Mouse (Mus musculus): ENCODE data around the gene Eef1akmt1. TPM values are rescaled to one million over a fixed set of nuclear protein-coding genes. Genes with fewer than 3 reads are reported as not detected.

The Eef1akmt1 gene
- 80.6 and 84.4 TPM in 2 replicates for polyA plus RNA-seq (2015; fragmentation: Nextera tagmentation; extraction: Ambion mirVana)

- no peaks in the 10 kb centered on the region for H3K9me3 ChIP-seq (replicated peaks; ENCODE audit: low read length)
- peak; percentile 99 for ATAC-seq (replicated peaks; ENCODE audit: low FRiP score, low read depth)
- H3K9ac ChIP-seq (ENCODE audit: low read depth, low read length): peak within 1 kb of the TSS; percentile 61
- peak within 1 kb of the TSS; percentile 61 for H3K4me3 ChIP-seq (replicated peaks; ENCODE audit: low read depth, low read length)
- H3K27me3 ChIP-seq (ENCODE audit: insufficient read depth, low read length): no peaks in the 10 kb centered on the region
- 9% methylated on average over 35 of the region's 35 CpGs for WGBS
- H3K27ac ChIP-seq: peak within 1 kb of the TSS; percentile 82
- H3K4me1 ChIP-seq (replicated peaks; ENCODE audit: insufficient read depth, low read length): 0 out of 2 replicates have a peak, but pooled peaks cover 5% of the 10 kb centered on the region
- H3K4me2 ChIP-seq (ENCODE audit: low read length): peak within 1 kb of the TSS; percentile 58
- no peak for TF ChIP-seq CTCF (IDR thresholded peaks at IDR 0.05; ENCODE audit: low read depth)
- 0 out of 2 replicates have a peak, but pooled peaks cover under 1% of the 10 kb centered on the region for H3K36me3 ChIP-seq (ENCODE audit: insufficient read depth, low read length)
- DNase-seq (ENCODE audit: low spot score): peak; percentile 98
Measured at GRCm38 (mm10) chr14:57571155-57572133, at the start of gene Eef1akmt1. Eef1akmt1 (minus strand) TSS chr14:57571612.

DNA sequence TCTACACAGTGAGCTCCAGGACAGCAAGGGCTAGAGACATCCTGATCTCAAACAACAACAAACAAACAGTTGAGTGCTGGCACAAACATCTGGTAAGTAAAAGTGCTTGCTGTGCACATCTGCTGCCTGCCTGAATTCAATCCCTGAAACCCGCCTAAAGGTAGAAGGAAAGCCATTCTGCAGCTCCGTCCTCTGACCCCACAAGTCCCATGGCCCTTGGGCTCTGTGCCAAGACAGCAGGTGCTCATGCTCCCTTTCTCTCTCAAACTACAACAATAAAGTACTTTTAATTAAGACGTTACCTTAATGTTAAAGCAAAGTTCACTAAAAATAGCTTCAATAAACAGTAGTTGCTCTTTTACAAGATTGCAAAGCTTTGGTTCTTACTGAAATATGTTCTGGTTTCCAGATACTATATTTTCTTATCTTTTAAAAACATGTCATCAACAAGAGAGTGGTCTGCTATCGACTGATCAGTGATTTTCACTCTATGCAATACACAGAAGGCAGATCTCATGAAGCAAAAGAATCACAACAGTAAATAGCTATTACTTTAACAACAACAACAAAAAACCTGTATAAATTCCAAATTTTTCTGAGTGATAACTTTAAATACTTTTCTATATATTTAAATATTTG, 49.3 kb upstream of the Eef1akmt1 start:
- Histone ChIP-seq H3K4me3 (replicated peaks; ENCODE audit: low read depth, low read length) (no peak overlapping the region), H3K27ac (no peak overlapping the region), H3K9ac (ENCODE audit: low read depth, low read length) (no peak overlapping the region), H3K36me3 (ENCODE audit: insufficient read depth, low read length) (peaks cover 9% of the 10 kb centered on the region; the same call in 1 of the 2 replicates), H3K4me1 (replicated peaks; ENCODE audit: insufficient read depth, low read length) (no peaks in the 10 kb centered on the region), H3K9me3 (replicated peaks; ENCODE audit: low read length) (no peaks in the 10 kb centered on the region), H3K4me2 (ENCODE audit: low read length) (no peak overlapping the region), H3K27me3 (ENCODE audit: insufficient read depth, low read length) (no peaks in the 10 kb centered on the region)
- no peak for DNase-seq (ENCODE audit: low spot score)
- WGBS: 49% methylated on average over 4 of the region's 4 CpGs
- no peak for TF ChIP-seq CTCF (IDR thresholded peaks at IDR 0.05; ENCODE audit: low read depth)
- ATAC-seq (replicated peaks; ENCODE audit: low FRiP score, low read depth): no peak

DNA sequence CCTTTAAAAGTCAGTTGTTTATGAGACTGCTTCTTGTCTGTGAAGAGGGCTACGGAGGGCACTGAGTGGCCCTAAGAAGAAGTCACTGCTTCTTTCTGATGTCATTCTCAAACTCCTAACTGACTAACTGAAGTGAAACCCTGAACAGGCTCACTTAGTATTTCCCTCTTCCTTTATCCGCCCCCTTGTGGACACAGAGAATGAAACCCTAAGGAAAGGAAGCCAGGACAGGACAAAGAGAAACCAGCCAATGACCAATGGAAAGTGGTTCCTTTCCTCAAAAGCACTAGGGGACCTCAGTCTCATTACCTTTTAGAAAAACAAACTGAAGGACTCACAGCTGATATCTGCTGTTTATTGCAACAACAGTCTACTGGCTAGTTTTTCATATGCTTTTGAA, 48.1 kb upstream of the Eef1akmt1 start:
- TF ChIP-seq CTCF (IDR thresholded peaks at IDR 0.05; ENCODE audit: low read depth): peak; percentile 84
- H3K4me1 ChIP-seq (replicated peaks; ENCODE audit: insufficient read depth, low read length): no peaks in the 10 kb centered on the region
- no peaks in the 10 kb centered on the region for H3K9me3 ChIP-seq (replicated peaks; ENCODE audit: low read length)
- no peak for ATAC-seq (replicated peaks; ENCODE audit: low FRiP score, low read depth)
- WGBS: 49% methylated on average over 2 of the region's 2 CpGs
- H3K27ac ChIP-seq: no peak overlapping the region
- no peak overlapping the region for H3K4me2 ChIP-seq (ENCODE audit: low read length)
- H3K27me3 ChIP-seq (ENCODE audit: insufficient read depth, low read length): no peaks in the 10 kb centered on the region
- peak; percentile 87 for DNase-seq (ENCODE audit: low spot score)
- 0 out of 2 replicates have a peak, but pooled peaks cover 7% of the 10 kb centered on the region for H3K36me3 ChIP-seq (ENCODE audit: insufficient read depth, low read length)
- H3K4me3 ChIP-seq (replicated peaks; ENCODE audit: low read depth, low read length): no peak overlapping the region
- H3K9ac ChIP-seq (ENCODE audit: low read depth, low read length): no peak overlapping the region

GRCm38 (mm10) chr14:57617675-57618074, 46.3 kb upstream of the Eef1akmt1 start:
- Histone ChIP-seq H3K4me3 (replicated peaks; ENCODE audit: low read depth, low read length) (no peak overlapping the region), H3K9ac (ENCODE audit: low read depth, low read length) (no peak overlapping the region), H3K27me3 (ENCODE audit: insufficient read depth, low read length) (no peaks in the 10 kb centered on the region), H3K9me3 (replicated peaks; ENCODE audit: low read length) (no peaks in the 10 kb centered on the region), H3K4me1 (replicated peaks; ENCODE audit: insufficient read depth, low read length) (no peaks in the 10 kb centered on the region), H3K36me3 (ENCODE audit: insufficient read depth, low read length) (0 out of 2 replicates have a peak, but pooled peaks cover 3% of the 10 kb centered on the region), H3K4me2 (ENCODE audit: low read length) (no peak overlapping the region), H3K27ac (no peak overlapping the region)
- ATAC-seq (replicated peaks; ENCODE audit: low FRiP score, low read depth) (no peak), DNase-seq (ENCODE audit: low spot score) (no peak)
- TF ChIP-seq CTCF (IDR thresholded peaks at IDR 0.05; ENCODE audit: low read depth): no peak
- WGBS: 100% methylated on average over 1 of the region's 1 CpGs

DNA sequence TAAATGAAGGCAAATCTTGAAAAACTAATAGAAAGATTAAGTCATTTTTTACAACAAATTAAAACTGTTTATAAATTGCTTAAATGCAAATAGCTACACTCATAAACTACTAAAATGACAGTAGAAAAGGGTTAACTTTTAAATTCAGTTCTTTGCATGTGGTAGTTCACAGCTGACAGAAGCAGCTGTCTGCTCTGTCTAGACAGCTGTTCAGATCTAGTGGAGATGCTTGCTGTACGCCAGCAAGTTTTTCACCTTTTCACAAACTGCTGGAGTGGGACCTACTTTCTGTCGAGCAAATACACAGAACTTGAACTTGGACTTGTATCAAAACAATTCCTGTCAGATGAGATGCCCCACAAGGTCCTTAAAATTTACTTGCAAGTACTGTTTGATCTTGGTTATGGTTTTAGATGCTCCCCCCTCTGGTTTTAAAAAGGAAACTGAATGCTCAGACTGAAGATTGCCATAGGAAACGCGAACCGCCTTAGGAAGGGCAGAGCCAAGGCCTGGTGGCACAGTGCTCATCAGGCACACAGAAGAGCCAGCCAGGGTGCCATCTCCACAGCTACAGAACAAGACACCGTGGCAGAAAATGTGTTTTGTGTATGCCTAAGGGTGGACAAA, 45.0 kb upstream of the Eef1akmt1 start:
- Histone ChIP-seq H3K4me3 (replicated peaks; ENCODE audit: low read depth, low read length) (no peak overlapping the region), H3K9me3 (replicated peaks; ENCODE audit: low read length) (no peaks in the 10 kb centered on the region), H3K27me3 (ENCODE audit: insufficient read depth, low read length) (no peaks in the 10 kb centered on the region), H3K36me3 (ENCODE audit: insufficient read depth, low read length) (0 out of 2 replicates have a peak, but pooled peaks cover 3% of the 10 kb centered on the region), H3K4me1 (replicated peaks; ENCODE audit: insufficient read depth, low read length) (no peaks in the 10 kb centered on the region), H3K9ac (ENCODE audit: low read depth, low read length) (no peak overlapping the region), H3K4me2 (ENCODE audit: low read length) (no peak overlapping the region), H3K27ac (no peak overlapping the region)
- 74% methylated on average over 6 of the region's 6 CpGs for WGBS
- TF ChIP-seq CTCF (IDR thresholded peaks at IDR 0.05; ENCODE audit: low read depth): no peak
- ATAC-seq (replicated peaks; ENCODE audit: low FRiP score, low read depth): no peak
- no peak for DNase-seq (ENCODE audit: low spot score)

GRCm38 (mm10) chr14:57615828-57616227, 44.4 kb upstream of the Eef1akmt1 start:
- 91% methylated on average over 6 of the region's 6 CpGs for WGBS

More at GRCm38 (mm10) chr14:57615828-57616227, 44.4 kb upstream of the Eef1akmt1 start:
- DNase-seq (ENCODE audit: low spot score) (no peak), ATAC-seq (replicated peaks; ENCODE audit: low FRiP score, low read depth) (no peak)
- H3K27me3 ChIP-seq (ENCODE audit: insufficient read depth, low read length): no peaks in the 10 kb centered on the region
- no peak overlapping the region for H3K4me3 ChIP-seq (replicated peaks; ENCODE audit: low read depth, low read length)
- 0 out of 2 replicates have a peak, but pooled peaks cover 3% of the 10 kb centered on the region for H3K36me3 ChIP-seq (ENCODE audit: insufficient read depth, low read length)
- H3K9ac ChIP-seq (ENCODE audit: low read depth, low read length): no peak overlapping the region
- H3K27ac ChIP-seq: no peak overlapping the region
- H3K4me1 ChIP-seq (replicated peaks; ENCODE audit: insufficient read depth, low read length): no peaks in the 10 kb centered on the region
- H3K4me2 ChIP-seq (ENCODE audit: low read length): no peak overlapping the region
- TF ChIP-seq CTCF (IDR thresholded peaks at IDR 0.05; ENCODE audit: low read depth): no peak
- no peaks in the 10 kb centered on the region for H3K9me3 ChIP-seq (replicated peaks; ENCODE audit: low read length)

Measured in kidney, postnatal 0 days (tissue).